Mouse (Mus musculus) liver, adult 2 months (tissue): ENCODE measurements at regions not wholly inside any gene's neighbourhood (a gene's known extent, or its start where the extent isn't known, plus 50 kb on each side); places are given as distances from the start of the nearest gene placed in this dataset.

Experiments used
- CTCF ChIP-seq: fragments of 200-500 bp; IDR thresholded peaks from 2 replicates; pipeline ENCODE4 v1.5.1; 2011; ENCODE audit warnings: low read depth, low read length, control low read depth
- POLR2A ChIP-seq: fragments of 200-500 bp; IDR thresholded peaks from 2 replicates; pipeline ENCODE4 v1.6.1; 2011; ENCODE audit warnings: low read length, control low read depth; ENCODE audit not compliant: insufficient read depth; ENCODE audit errors: extremely low read depth

DNA sequence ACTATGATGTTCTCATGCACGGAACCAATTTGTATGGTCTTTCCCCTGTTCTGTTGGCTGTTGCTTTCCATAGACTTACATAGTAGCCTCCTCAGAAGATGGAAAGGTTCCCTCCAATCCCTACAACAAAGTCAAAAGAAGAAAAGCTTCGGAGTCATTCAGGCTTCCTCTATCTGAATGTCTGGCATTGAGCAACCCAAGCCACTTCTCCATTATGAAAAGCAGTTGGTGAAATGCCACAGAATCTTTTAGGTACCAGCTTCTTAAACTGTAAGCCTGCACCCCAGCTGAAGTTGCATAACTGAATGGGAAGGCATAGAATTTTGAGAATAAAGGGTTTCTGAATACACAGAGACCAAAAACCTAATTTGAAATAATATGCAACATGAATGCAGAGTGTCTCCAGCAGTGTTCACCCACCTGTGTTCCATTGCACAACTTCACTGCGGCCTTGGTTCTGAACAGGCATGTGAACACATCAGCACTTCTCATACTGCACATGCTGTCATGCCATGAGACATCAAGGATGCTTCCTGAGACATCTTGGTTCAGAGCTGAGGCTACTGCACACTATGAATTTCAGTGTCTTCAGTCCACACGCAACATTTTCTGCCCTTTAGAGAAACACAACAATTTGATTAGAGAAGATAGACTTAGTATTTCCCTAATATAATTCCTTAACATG is 57.8 kb upstream of the Ap1s2 start:
- no peak for TF ChIP-seq CTCF
- no peak for TF ChIP-seq POLR2A
